In the genomic region with DNA sequence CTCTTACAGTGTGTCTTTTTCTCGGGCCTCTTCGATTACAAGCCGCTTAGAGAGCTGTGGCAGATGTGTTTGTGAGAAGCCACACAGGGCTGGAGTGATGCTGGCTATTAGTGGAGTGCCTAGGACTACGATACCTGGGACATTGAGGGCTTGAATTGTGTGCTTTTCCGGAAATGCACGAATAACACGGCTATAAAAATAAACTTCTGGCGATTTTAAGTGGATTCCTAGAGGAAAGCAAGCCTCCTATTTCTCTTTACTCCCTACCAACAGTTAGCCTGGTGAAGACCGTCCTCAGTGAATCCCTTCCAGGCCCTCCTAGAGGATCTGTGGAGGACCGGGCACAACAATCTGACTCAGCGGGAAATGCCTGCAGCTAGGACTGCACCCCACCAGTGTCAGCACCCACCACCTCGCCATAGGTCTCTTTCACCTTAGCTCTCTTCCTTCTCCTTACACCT, we compare ENCODE assay signal across 8 mouse cellular contexts.
DNase-seq lines count a peak whose midpoint lies in the region; ATAC-seq and TF ChIP-seq lines count a peak whose summit lies in the region.

No protein-coding gene starts in this region.

- H3K9me3 ChIP-seq in lung, embryonic 14.5 days (ENCODE audit: low read depth, low read length): no peaks in the 10 kb centered on the region
- H3K9me3 ChIP-seq in forebrain, embryonic 15.5 days: no peaks in the 10 kb centered on the region

- DNase-seq in lung, embryonic 14.5 days: peak; percentile 65
- DNase-seq in lung, postnatal 14 days: no peak
- peak; percentile 47 to 64 for DNase-seq in kidney, postnatal 4 days
- DNase-seq in neural tube, embryonic 10.5 days (ENCODE audit: extremely low spot score, low spot score): peak; percentile 56
- DNase-seq in layer of hippocampus, adult 8-10 months (ENCODE audit: low spot score in 2 of 2): no peak
- DNase-seq in left cerebral cortex, adult 2 months (ENCODE audit: extremely low spot score in 1 of 2, low spot score in 2 of 2): no peak
- DNase-seq in B cell, adult 2 months: no peak

- H3K9ac ChIP-seq in lung, embryonic 14.5 days: peak overlapping the region; percentile 45
- no peak overlapping the region for H3K9ac ChIP-seq in forebrain, embryonic 15.5 days (replicated peaks)

- TF ChIP-seq CTCF in lung, embryonic 14.5 days (IDR thresholded peaks at IDR 0.05; ENCODE audit: low read depth): no peak
- TF ChIP-seq CTCF in left cerebral cortex, adult 2 months (IDR thresholded peaks at IDR 0.05): no peak

- peaks cover 8% of the 10 kb centered on the region; the same call in 1 of the 2 replicates for H3K4me1 ChIP-seq in lung, embryonic 14.5 days (ENCODE audit: insufficient read depth)
- H3K4me1 ChIP-seq in forebrain, embryonic 15.5 days: peaks cover 19% of the 10 kb centered on the region

- no peaks in the 10 kb centered on the region for H3K36me3 ChIP-seq in lung, embryonic 14.5 days (ENCODE audit: insufficient read depth)
- H3K36me3 ChIP-seq in forebrain, embryonic 15.5 days: no peaks in the 10 kb centered on the region

- peak overlapping the region; percentile 61; the same call in 1 of the 2 replicates for H3K27ac ChIP-seq in lung, embryonic 14.5 days (ENCODE audit: low read depth)
- no peak overlapping the region for H3K27ac ChIP-seq in forebrain, embryonic 15.5 days (replicated peaks)
- H3K27ac ChIP-seq in left cerebral cortex, adult 2 months: no peak overlapping the region

- 5% methylated on average over 12 of the region's 12 CpGs for WGBS in lung, embryonic 14.5 days
- WGBS in forebrain, embryonic 15.5 days: 1% methylated on average over 12 of the region's 12 CpGs

- H3K4me3 ChIP-seq in lung, embryonic 14.5 days (ENCODE audit: low read depth, low read length): peak overlapping the region; percentile 36
- H3K4me3 ChIP-seq in forebrain, embryonic 15.5 days: peak overlapping the region; percentile 11; the same call in 1 of the 2 replicates
- no peak overlapping the region for H3K4me3 ChIP-seq in left cerebral cortex, adult 2 months

- H3K4me2 ChIP-seq in lung, embryonic 14.5 days: peak overlapping the region; percentile 71
- H3K4me2 ChIP-seq in forebrain, embryonic 15.5 days (replicated peaks): peak overlapping the region; percentile 20; the same call in 1 of the 2 replicates

- peaks cover 43% of the 10 kb centered on the region for H3K27me3 ChIP-seq in lung, embryonic 14.5 days (ENCODE audit: insufficient read depth, low read length)
- peaks cover 61% of the 10 kb centered on the region for H3K27me3 ChIP-seq in forebrain, embryonic 15.5 days

- no peak for ATAC-seq in lung, embryonic 14.5 days (ENCODE audit: insufficient read depth)
- no peak for ATAC-seq in forebrain, embryonic 15.5 days (replicated peaks)

- intact Hi-C loops in left cerebral cortex, adult 2 months (cut with DNase I): loop anchor here (5.0 kb wide), 1 partner anchor 1405 kb away; no protein-coding TSS in a partner anchor

Comparison
In these comparisons a context has a peak if more than half of its experiments do, and no peak if none do; other contexts are left out.
1. DNase-seq: peak in lung, embryonic 14.5 days (single experiment), kidney, postnatal 4 days (2 of 2) and neural tube, embryonic 10.5 days (single experiment); none in lung, postnatal 14 days (single experiment), layer of hippocampus, adult 8-10 months (0 of 2), left cerebral cortex, adult 2 months (0 of 2) and B cell, adult 2 months (0 of 2).